Mouse (Mus musculus) activated CD4-positive, CD25-positive, alpha-beta regulatory T cell, adult 9 weeks (primary cell): ENCODE results near the gene Ddx23. TPM values are rescaled to one million over a fixed set of nuclear protein-coding genes. Genes with fewer than 3 reads are reported as not detected.

Source experiments
- polyA plus RNA-seq: library from polyadenylated mRNA; unstranded; fragments of 100-300 nt; shearing (Covaris generic); gene quantifications from one replicate; pipeline ENCODE4 v1.2.1, GENCODE M21; 2017

Ddx23 gene
- 31.8 TPM for polyA plus RNA-seq

DNA sequence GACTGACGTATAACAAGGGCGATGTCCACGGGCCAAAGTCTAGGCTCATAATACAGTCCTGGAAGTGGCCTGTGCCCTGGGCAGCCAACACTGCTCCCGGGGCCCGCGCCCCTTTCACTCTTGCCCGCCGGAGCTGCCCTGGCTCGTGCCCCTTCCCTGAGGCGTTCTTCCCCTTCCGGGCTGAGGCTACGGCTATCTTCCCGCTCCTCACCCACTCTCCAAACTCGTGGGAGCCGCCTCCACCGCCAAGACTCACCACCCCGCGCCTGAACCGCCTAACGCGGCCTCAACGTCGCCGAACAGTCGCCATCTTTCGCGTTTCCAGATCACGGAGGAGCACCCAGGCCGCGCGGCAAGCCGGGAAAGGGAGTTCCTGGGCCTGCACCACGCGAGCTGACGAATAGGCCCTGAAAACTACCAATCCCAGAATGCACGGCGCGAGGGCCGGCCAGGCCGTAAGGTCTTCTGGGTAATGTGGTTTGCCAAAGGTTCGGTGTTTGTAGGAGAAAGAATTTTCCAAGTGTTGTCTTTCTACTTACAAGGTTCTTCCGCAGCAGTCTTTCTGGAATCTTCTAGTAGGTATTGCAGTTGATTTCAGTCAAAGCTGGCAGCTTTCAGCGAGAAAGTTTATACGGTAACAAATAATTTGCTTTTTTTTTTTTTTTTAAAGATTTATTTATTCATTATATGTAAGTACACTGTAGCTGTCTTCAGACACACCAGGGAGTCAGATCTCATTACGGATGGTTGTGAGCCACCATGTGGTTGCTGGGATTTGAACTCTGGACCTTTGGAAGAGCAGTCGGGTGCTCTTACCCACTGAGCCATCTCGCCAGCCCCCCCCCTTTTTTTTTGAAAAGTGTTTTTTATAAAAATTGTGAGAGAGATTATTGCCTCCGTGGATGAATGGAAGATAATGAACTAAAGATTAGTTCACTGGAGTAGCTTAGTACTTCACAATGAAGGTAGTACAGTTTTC lies at the start of gene Ddx23:
Gene Ddx23, minus strand, starts transcription at position 328 of the 979 bp plus-strand sequence.

DNA sequence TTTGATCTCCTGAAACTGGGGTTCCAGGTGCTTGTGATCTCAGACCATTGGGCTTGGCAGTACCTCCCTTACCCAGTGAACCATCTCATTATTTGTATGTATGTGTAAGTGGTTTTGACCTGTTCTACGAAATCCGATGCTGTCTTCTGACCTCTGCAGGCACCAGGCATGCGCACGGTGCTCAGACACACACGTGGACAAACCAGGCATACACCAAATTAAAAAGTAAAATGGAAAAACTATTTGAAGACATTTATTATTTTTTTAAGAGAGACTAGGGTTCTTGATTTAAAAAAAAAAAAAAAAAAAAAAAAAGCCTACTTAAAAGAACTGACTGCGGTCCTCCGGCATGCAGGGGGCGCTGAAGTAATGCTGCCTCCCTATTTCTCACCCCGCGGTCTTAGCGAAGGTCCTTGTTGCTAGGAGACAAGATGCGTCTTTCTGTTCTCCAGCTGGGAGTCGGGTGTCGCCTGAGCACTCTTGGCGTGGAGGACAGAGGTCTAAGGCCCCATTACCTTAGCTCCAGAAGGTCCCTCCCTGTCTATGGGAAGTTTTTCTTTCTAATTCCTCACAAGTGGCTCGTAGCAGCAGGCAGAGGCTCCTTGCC lies 45.2 kb upstream of the Ddx23 start, which contains the start of gene Ccdc65:
Gene Ccdc65, plus strand, starts transcription at position 442 of the 607 bp plus-strand sequence.

DNA sequence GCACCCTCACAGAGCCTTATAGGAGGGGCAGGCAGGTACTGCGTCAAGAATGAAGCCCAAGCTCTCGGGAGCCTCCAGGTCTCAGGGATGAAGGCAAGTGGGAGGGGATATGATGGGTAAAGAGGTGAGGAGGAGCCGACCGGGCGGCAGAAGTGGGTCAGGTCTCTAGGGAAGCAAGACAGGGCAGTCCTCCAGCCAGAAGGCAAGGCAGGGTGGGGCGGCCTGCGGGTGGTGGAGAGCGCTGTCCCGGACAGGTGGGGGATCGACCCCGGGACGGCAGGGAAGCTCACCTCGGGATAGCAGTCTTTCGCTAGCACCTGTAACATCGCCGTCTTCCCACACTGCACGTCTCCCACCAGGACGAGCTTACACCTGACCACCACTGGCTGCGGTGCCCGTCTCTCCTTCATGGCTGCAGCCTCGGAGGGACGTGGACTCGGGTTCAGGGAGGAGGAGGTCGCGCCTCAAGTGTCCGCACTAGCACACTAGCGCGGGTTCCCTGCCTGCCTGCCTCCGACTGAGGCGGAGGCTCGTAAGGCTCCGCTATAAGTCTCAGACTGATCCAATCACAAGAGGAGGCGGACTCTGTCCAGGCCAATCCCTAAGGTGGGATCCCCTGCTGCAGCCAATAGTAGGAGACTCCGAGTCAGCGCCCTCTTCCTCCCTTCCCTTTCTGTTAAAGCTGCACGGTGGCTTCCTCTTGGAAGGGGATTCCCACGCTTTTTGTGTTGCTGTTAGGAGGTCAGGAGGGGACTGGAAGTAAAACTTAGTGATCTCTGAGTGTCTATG lies 14.4 kb upstream of the Ddx23 start, which contains the start of gene Rnd1:
Gene Rnd1, minus strand, starts transcription at position 522 of the 789 bp plus-strand sequence.

GRCm38 (mm10) chr15:98630540-98630939 lies 32.2 kb downstream of the Ddx23 start, which contains the start of gene Cacnb3:
Gene Cacnb3 (plus strand): TSS chr15:98630840.

GRCm38 (mm10) chr15:98609331-98610130 lies 53.2 kb downstream of the Ddx23 start, which contains the start of gene Adcy6:
Gene Adcy6 (minus strand): TSS chr15:98610076.

Other genes starting within 250 kb of the Ddx23 start
- not detected for gene Olfr282, start 231.7 kb downstream of the Ddx23 start, polyA plus RNA-seq
- not detected for gene Olfr281, start 210.3 kb downstream of the Ddx23 start, polyA plus RNA-seq
- not detected for gene OR5BS1P, start 193.0 kb downstream of the Ddx23 start, polyA plus RNA-seq
- gene Lalba, start 180.2 kb downstream of the Ddx23 start, polyA plus RNA-seq = not detected
- gene Olfr279, start 170.5 kb downstream of the Ddx23 start, polyA plus RNA-seq = 0.06 TPM
- 38.3 TPM for gene Kansl2, start 128.6 kb downstream of the Ddx23 start, polyA plus RNA-seq
- gene Ccnt1, start 92.0 kb downstream of the Ddx23 start, polyA plus RNA-seq = 80.8 TPM
- not detected for gene 4930415O20Rik, start 91.9 kb downstream of the Ddx23 start, polyA plus RNA-seq
- 2.6 TPM for gene Adcy6, start 52.8 kb downstream of the Ddx23 start, polyA plus RNA-seq
- 0.22 TPM for gene Cacnb3, start 32.1 kb downstream of the Ddx23 start, polyA plus RNA-seq
- 0.70 TPM for gene Rnd1, start 14.6 kb upstream of the Ddx23 start, polyA plus RNA-seq
- not detected for gene Ccdc65, start 45.3 kb upstream of the Ddx23 start, polyA plus RNA-seq
- 0.46 TPM for gene Fkbp11, start 65.3 kb upstream of the Ddx23 start, polyA plus RNA-seq
- gene Arf3, start 100.3 kb upstream of the Ddx23 start, polyA plus RNA-seq = 61.2 TPM
- 0.23 TPM for gene Wnt10b, start 115.3 kb upstream of the Ddx23 start, polyA plus RNA-seq
- gene Wnt1, start 127.0 kb upstream of the Ddx23 start, polyA plus RNA-seq = not detected
- not detected for gene Ddn, start 146.6 kb upstream of the Ddx23 start, polyA plus RNA-seq
- 119 TPM for gene Prkag1, start 168.6 kb upstream of the Ddx23 start, polyA plus RNA-seq
- 24.6 TPM for gene Kmt2d, start 208.3 kb upstream of the Ddx23 start, polyA plus RNA-seq
- gene Rhebl1, start 231.6 kb upstream of the Ddx23 start, polyA plus RNA-seq = 14.2 TPM
- gene Dhh, start 235.6 kb upstream of the Ddx23 start, polyA plus RNA-seq = not detected